Mouse (Mus musculus) adipocyte (in vitro differentiated cells): ENCODE measurements at regions not wholly inside any gene's neighbourhood (a gene's known extent, or its start where the extent isn't known, plus 50 kb on each side); places are given as distances from the start of the nearest gene placed in this dataset.
A peak's percentile ranks its signal among the peaks of the same experiment; 100 is the strongest.

Experiments
- DNase-seq: peaks from one replicate; pipeline ENCODE4 v3.0.0-alpha.2; 2016; ENCODE audit warnings: low spot score

DNA sequence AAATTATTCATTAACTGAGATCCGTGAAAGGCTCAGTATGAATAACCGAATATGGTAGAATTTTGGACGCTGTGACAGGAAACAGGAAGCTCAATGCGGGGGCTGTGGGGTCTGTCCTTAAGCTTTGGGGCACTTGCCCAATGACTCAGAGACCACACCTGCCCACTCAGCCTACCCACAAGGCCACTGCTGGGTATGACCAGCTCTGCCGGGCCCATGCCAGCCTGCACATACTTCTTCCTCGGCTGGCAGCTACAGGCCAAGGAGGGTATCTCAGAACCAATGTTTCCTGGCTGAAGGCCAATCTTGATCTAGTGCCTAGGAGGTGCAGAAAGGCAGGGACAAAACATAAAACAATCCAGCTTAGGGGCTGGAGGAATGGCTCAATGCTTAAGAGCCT is 230.9 kb upstream of the Serp2 start:
- no peak for DNase-seq

DNA sequence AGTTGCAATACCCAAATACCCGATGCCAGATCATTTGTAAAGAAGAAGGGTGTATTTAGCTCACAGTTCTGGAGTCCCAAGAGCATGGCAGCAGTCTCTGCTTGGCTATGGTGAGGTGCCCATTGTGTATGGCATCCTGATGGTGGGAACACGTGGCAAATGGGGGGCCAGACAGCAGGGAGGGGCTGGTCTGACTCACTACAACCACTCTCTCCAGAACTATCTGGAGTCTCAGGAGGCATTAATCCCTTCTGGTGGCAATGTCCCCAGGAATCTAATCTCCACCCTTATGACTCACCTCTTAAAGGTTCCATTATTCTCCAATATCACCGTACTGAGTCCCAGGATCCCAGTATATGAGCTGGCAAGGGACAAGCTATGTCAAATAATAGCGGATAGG is 229.5 kb upstream of the Serp2 start:
- DNase-seq: no peak

DNA sequence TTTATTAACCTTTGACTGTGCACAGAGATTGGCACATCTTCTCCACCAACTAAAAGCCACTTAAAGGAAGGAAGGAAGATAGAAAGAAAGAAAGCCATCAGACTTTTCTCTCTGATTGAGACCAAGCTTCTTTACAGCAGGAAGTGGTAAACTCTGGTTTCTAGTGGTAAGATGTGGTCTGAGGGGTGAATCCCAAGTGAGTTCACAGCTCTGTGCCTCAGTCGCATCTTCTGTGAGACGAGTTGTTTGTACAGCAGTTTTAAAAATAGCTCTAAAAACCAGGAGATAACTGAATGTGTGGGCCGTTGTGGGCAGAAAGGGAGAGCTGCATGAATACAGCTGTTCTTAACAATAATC is 224.8 kb upstream of the Serp2 start:
- DNase-seq: no peak

DNA sequence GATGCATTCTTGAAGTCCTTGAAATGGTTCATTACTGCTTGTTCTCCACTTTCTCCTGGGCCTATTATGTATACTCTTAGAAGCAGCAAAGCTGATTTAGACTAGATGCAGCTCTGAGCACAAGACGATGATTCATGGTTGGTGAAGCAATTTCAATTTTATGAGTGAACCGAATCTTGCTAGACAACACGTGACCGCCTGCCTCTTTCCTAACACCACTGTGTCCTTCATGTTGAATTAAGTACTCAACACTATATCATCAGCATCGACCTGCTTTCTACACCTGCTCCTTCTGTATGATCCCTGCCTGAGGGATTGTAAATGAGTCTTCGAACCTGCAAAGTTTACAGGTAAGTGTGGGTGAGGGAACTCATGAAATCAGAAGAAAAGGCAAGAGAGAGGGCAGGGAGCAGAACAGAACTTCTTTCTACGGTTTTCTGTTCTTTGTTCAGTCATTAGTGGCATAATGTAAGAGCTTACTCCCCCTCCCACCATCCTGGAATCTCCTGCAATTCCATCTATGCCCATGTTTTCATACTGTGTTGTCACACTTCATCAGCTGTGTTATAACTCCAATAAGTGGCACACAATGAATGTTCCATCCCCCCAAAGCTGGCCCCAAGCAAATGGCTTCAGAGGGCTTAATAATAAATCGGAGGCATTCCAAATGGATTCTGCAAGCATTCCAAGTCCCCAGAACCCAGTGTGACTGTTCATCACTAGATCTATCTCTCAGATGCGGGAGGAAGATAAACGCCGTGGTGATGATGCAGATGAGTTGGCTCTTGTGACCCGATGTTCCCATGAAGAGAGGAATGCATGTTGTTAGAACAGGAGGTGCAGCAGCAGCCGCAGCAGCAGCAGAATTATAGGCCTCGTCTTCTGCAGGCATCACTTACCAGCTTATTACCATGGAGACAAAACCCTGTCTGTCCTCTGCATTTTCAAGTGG is 224.2 kb upstream of the Serp2 start:
- peak; percentile 63 for DNase-seq

DNA sequence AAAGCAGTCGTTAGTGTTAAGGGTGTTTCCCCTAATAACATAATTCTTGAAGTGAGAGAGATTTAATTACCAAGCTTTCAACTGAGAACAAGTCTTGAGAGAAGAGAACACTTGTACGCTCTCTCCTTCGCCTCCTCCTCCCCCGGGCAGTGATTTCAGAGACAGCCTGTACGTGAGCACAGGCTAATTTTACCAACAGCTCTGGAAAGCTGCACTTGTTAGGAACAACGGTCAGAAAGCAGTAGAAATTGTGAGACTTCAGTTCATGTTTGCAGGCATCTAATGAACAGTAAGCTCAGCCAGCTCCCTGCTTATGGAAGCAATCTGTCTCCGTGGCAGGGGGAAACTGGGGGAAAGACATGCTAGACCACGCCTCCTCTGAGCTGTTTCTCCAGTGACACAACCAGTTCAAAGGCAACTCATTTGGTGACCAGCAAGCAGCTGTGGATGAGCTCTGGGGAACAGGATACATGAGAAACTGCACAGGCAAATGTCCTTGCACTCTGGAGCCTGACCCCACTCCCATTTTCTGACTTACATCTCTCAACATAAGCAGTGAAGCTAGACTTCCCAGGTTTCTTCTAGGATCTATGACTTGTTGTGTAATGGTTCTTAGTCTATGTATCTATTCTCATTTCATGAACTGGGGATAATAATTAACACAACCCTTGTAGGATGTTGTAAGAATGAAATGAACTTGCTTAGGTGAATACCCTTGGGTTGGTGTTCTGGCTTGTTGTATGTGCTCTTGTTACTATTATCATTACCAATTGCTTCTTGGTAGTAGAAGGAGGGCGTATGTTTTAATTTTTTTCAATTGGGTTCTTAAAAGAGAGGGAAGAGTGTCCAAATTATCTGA is 222.1 kb upstream of the Serp2 start:
- peak; percentile 61 for DNase-seq

DNA sequence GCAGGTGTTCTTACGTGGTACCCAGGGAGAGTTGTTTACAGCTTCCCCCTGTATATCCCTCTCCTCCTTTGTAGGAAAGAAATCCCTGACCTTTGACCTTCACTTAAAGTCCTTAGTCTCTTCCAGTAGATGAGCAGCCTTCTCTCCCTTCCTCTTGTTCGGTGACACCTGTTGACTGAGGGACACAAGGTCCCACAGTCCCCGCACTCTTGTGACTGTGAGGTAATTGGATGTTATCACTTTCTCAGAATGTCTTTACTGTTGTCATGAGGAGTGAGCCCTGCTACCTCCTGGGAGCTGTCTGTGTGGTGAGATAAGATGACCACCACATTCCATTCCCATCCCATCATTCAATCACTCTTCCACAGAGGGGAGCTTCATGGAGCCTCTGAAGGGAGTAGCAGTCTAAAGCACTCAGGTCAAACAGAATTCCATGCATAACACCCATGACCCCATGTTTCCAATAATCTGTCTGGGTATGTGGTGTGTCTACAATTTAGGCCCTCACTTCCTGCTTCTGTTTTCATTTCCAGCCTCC is 218.8 kb upstream of the Serp2 start:
- DNase-seq: no peak

DNA sequence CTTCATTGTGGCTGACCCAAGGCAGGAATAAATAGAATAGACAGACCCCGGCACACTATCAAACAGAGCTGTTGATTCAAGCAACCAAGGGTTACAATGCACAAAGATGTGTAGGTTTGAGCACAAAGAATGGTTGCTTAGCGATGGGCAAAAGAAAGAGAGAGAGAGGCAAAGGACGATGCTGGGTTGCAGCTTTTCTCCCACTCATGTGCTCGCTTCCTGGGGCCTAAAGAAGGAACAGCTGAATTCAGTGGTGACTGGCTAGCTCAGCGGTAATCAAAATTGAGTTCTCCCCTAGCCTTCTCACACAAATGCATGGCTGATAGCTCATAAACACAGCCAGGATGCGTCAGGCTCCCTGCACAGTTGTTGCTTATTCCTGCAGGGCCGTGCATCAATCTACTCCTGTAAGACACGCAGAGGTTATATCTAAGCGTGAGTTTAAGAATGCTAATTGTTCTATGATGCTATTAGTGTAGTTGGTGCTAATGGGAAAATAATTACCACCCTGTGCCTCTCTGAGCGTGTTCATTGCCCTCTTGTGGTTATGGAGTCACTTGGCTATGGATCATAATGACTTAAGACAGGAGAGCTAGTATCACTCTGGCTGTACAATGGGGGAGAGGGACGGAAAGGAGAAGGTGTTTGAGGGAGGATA is 216.2 kb upstream of the Serp2 start:
- DNase-seq: no peak

DNA sequence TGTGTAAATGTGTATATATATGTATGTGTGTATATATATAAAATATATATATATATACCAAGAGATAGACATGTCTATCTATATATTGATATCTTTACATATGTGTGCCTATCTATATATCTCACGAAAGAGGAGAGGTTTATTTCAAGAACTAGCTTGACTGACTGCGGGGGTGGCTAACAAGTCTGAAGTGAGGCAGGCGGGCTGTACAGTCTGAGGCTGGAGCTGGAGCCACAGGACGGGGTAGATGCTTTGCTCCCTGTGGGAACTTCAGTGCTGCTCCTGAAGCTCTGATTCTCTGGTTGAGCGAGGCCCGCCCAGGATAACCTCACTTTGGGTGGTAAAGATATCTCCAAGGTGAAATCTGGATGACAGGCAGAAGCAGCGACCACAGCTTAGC is 213.4 kb upstream of the Serp2 start:
- DNase-seq: no peak

DNA sequence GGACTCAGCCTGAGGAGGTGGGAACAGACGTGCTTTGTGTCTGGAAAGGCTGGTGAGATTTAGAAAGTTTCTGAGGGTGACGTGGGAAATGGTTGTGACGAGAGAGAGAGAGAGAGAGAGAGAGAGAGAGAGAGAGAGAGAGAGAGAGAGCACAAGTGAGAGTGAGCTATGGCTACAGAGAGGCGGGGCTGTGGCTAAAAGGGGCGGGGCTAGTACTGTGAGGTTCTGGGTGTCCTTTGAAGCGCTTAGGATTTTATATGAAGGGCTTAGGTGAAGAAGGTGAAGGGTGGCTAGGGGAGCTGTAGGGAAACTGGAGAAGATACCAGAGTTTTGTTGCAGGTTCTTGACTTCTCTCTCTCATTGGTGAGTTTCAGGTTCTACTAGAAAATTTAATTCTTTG is 210.6 kb upstream of the Serp2 start:
- no peak for DNase-seq

DNA sequence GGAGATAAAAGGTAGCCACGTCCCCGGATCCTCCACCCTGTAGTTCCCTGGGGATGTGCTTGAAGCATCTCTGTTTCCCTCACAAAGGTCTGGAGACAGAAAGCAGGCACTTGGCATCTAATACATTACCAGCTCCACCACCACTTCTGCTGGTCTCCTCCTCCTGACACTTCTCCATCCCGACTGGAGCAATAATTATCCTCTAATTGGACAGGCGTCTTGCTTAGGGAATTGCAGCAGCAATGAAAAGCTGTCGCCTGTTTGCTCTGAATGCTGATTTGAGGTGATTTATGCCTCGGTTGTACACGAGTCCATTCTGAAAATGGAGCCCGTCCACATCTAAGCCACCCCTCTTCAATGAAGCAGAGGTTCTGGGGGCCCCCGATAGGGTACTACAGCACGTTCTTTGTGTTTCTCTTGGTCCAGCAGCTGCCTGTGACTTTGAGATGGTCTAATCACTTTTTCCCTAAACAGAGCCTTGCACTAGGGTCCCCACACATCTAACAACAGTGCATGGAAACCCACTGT is 209.6 kb upstream of the Serp2 start:
- DNase-seq: no peak

DNA sequence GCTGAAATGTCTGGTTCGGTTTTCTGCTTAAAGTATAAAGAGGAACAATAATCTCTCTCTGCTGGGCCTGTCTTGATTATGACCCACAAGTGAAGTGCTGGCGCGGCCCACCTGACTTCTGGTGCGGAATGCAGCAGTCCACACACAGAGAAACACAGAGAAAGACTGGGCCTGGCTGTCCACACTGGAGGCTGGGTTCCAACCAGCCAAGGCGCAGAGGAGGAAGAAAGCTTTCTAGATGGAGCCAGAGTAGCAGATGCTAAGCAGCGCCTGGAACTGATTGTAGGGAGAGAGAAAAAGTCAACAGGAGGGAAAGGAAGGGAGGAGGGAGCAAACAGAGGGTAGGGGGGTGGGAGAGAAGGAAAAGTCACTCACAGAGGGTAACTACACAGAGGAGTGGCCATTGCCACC is 208.4 kb upstream of the Serp2 start:
- DNase-seq: no peak

DNA sequence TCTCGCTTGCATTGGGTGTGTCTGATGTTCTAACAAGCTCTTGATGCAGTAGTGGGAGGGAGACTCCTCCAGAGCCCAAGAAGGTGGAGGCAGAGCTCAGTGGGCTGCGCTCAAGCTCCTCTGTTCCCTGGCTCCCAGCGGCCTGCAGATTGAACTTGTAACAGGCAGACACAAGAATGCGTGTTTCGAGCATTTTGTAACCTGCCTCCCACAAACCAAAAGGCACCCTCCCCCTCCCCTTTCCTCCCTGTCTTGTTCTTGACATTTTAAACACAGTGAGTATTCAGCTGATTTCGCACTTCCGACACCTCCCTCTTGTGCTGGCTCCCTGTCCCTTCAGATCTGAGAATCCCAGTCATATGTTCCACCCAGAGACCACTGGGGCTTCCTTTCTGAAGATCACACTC is 207.7 kb upstream of the Serp2 start:
- no peak for DNase-seq

DNA sequence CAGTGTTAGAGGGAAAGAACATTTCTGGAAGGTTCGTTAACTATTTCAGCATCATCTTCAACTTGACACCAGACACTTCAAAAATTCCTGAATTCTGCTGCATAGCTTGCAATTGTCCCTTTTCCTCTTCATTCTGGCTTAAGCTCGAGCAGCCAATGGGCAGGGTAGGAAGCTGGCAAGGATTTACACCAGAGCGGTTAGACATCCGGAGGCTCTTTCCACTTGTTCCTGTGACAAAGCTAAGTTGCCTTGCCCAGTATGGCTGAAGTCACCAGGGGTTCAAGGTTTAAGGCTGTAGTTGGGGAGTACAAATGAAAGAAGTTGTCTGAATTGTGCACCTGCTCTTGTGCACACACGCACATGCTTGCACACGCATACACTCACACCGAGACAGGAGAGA is 206.8 kb upstream of the Serp2 start:
- DNase-seq: no peak

DNA sequence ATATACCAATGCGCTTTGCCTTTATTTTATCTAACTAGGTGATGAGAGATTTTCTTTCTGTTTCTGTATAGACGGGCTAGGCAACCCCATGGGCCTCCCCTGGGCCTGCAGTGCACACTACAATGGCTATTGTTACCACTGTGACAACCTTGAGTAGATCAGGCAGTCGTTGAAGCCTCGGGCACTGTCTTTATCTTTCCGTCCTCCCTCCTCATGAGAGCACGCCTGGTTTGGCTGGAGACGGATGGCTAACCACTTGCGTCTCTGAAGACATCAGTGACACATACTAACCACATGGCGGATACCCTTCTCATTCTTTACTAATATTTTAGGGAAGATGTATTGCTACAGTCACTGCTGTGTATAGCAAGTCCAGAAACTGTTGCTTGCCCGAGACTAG is 206.1 kb upstream of the Serp2 start:
- no peak for DNase-seq

DNA sequence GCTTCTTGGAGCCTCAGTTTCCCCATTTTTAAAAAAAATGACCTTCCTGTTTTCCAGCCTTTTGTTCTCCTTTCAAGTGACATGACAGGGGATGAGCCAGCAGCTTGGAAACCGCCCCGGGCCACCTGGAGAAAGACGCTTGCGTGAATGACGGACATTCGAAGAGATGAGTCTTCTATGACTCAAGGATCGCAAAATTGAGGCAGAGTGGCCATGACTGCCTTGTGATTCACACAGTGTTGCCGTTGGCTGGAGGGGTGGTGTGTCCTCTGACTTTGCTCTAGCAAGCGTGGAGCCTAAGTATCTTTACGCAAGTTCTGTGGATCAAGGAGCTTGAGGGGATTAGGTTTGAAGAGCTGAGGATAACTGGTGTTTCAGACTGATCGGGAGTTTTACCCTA is 205.0 kb upstream of the Serp2 start:
- DNase-seq: no peak

DNA sequence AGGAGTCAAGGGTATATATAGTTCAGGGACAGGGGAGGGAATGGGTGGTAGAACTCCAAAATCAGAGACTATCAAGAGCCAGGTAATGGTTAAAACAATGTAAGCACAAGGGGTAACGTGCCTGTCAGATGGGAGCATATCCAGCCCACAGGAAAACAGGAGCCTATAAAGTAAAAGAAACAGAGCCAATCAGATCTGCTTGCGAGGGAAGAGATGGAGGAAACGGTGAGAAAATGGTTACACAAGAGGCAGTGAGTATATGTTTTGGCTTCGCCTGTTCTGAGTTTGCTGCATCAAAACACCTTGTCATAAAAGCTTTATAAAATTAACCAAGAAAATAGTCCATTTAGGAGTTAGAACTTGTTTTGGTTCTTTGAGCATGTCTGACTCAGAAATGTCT is 204.6 kb upstream of the Serp2 start:
- no peak for DNase-seq

DNA sequence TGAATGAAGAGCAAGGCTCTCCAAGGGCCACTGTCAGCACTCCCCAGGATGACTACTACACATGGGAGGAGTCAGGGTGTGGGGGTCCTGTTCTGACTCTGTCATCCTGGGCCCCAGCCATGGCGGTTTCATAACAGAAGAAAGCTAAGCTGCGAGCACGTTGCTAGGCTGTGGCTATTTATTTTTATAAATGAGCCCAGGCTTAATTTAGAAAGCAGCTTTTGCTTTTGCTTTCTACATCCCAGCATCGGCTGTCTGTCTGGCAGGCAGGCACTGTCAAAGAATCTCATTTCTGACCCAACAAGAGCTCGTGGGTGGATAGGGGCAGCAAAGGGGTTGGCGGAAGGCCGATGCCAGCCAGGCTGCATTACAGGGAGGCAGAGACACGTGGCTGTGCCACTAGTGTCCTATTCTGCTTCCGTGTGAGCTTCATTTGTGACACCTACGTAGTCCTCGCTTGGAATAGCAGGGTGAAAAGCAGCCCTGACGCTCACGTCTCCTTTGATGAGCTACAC is 203.9 kb upstream of the Serp2 start:
- DNase-seq: peak; percentile 26

DNA sequence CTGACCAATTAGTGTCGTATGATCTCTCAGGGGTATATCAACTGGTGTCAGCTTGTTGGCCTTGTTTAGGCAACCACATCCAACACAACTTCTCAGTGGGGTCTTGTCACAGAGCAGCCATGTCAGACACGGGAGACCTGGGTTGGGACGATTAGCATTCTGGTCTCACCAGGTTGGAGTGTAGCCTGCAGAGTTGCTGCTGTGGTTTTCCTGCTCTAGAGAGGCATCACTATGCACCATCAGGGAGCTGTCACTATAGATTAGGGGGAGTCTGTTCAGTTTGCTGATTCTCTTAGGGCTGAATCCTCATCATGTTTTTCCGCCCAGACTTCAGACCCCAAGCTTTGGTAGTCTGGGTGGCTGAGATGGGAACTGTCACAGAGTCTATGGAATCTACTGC is 202.7 kb upstream of the Serp2 start:
- DNase-seq: no peak

DNA sequence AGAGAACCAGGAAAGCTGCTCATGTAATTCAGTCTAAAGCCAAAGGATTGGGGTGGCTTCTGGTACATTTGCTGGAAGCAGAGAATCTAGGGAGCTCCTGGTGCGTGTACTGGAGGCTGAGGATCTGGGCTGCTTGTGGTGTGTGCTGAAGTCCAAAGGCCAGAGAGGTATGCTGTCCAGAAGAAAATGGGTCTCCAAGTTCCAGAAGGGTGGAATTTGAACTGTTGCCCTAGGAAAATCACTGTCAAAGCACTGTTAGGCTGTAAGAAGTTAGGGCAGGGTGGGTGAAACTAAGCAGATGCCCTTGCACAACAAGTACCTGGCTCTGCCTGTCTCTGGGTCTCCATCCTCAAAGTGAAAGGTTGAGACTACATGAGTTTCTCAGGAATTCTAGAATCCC is 201.9 kb upstream of the Serp2 start:
- no peak for DNase-seq

DNA sequence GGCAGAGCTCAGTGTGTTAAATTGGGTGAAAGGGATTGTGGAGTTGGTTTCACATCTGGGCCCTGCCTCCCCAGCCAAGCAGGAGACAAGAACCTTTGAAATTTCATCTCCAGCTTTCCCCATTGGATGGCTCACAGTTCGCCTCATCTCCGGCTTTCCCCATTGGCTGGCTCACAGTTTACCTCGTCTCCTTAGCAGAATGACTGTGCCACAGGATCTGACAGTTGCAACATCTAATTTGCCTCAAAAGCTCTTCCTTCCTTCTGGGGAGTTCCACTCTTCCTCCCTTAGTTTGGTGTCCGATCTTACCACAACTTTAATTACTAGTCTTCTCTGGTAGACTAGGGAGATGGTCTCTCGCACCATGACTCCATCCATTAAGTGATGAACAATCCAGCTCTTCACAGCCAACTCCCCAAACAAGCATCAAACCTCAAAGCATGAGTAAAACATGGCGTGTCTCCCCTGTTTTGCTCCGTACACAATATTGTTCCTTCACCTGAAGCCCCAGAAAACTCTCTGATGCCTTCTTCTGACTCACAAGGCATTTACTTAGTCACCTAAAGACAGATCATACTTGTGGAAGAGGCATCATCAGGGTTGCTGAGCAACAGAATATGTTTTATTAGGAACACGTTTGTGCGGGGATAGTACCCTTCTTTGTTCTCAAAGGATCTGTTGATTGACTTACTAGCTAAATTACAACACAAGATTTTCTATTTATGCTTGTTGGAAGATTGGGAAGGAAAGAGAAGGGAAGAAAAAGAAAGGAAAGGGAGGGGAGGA is 199.1 kb upstream of the Serp2 start:
- no peak for DNase-seq

DNA sequence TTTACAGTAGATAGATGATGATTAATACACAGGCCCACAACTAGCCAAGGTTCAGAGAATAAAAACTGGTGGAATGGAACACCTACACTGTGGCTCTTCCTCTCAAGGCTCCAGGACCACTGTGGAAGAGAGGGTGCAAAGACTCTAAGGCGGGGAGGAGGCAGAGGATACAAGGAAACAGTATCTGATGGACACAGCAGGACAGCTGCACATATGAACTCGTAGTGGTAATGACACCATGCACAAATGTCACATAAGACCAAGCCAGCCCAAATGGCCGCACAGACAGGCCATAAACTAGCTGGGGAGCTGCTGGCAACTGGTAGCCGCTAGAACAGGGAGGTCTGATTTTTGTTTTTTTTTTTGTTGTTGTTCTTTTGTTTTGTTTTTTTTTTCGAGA is 197.0 kb upstream of the Serp2 start:
- DNase-seq: no peak
